Mouse (Mus musculus) ovary, postnatal 36 days (tissue): ENCODE measurements at regions not wholly inside any gene's neighbourhood (a gene's known extent, or its start where the extent isn't known, plus 50 kb on each side); places are given as distances from the start of the nearest gene placed in this dataset.

Experiments
- DNase-seq: peaks from one replicate; pipeline ENCODE4 v3.0.0; 2022; ENCODE audit warnings: low spot score, mixed read lengths

DNA sequence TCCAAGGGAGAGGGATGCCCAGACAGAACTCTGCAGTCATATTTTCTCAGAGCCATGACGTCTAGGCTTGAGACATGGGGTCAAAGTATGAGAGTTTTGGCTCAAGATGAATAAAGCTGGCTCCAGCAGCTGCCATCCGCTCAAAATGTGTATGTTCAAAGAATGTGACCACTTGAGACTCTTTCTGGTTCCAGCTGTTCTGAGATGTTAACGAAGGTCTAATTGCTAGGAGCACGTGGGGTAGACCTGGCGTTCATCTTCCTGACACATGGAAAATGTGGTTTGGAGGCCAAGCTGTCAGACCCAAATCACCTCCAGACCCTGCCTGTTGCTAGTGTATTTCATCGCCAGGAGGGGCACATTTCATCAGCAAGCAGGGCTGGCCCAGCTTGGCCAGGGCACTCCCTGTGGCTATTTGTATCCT is 58.9 kb upstream of the Ankrd1 start:
- DNase-seq: no peak

- DNase-seq: no peak
These were observed 60.4 kb upstream of the Ankrd1 start for GRCm38 (mm10) chr19:36180329-36180728.

- no peak for DNase-seq
These were observed 61.6 kb upstream of the Ankrd1 start for GRCm38 (mm10) chr19:36181535-36181934.

GRCm38 (mm10) chr19:36183127-36183526 is 63.2 kb upstream of the Ankrd1 start:
- DNase-seq: peak; percentile 17

DNA sequence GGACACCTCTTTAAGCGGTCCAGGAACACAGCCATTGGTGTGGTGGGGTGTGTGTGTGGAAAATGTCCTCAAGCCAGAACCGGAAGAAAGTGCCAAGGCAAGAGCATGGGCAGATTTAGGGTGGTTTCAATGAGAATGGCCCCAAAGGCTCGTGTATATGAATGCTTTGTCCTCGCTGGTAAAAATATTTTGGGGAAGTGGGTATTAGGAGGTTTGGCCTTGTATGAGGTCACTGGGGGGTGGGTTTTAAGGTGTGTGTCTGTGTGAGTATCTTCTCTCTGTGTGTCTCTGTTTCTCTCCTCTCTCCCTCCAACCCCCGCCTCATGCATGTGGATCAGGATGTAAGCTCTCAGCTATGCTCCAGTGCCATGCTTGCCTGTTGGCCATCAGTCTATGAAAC is 69.8 kb upstream of the Ankrd1 start:
- DNase-seq: no peak

GRCm38 (mm10) chr19:36191641-36192040 is 71.7 kb upstream of the Ankrd1 start:
- DNase-seq: no peak

- DNase-seq: no peak
These were observed 84.4 kb upstream of the Ankrd1 start for GRCm38 (mm10) chr19:36204269-36204668.

GRCm38 (mm10) chr19:36204965-36205718 is 85.2 kb upstream of the Ankrd1 start:
- DNase-seq: no peak

GRCm38 (mm10) chr19:36207735-36208288 is 87.9 kb upstream of the Ankrd1 start:
- DNase-seq: peak; percentile 4

DNA sequence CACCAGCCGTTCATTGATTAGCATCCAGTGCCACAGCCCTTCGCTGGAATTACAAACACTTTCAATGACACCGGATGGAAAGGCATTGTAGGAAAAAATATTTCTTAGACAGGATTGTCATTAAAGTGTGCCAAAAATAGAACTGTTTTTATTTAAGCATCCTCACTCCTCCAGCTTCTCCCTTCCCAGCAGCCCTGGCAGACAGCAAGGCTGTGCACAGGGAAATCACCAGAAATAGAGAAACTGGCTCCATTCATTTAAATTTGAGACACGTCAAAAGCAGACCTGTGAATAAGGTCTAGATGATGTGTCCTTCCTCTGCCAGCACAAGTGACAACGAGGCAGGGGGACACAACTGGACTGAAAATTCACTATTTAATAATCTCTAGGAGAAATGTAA is 88.5 kb upstream of the Ankrd1 start:
- DNase-seq: no peak

DNA sequence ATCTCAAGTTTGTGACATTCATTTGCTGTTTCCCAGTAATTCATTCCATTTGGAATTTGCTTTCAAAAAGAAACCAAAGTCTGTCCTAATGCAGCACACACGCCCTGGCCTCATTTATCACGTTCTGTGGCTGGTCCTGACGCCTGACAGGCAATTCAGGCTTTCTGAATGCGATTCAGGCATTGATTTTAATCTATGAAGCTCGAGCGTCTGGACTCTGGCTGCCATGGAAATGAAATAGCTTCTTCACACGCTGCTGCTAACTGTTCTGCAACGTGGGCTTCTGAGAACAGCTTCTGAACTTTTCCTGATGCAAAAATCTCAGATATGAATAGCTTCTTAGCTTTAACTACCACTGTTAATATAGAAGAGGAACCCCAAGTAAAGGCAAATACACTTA is 93.6 kb upstream of the Ankrd1 start:
- no peak for DNase-seq

- peak; percentile 36 for DNase-seq
These were observed 94.5 kb upstream of the Ankrd1 start for GRCm38 (mm10) chr19:36214188-36214968.

DNA sequence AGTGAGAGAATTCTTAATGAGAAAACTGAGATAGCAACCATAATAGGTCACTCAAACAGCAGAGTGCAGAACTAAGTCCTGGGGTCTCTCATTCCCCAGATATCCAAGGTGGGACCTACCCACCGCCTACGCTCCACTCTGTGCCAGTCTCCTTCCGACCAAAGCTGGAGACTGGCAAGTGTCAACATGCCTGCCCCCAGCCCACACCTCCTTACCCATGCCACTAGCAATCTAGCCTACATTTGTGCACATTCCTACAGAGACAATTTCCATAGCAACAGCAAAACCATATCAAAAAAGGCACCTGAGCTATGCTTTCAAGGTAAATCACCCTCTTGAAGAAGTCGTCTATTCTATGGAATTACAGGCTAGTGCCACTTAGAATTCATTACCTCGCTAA is 97.3 kb upstream of the Ankrd1 start:
- DNase-seq: no peak

GRCm38 (mm10) chr19:36217605-36218004 is 97.7 kb upstream of the Ankrd1 start:
- DNase-seq: no peak

GRCm38 (mm10) chr19:36218921-36219320 is 99.0 kb upstream of the Ankrd1 start:
- DNase-seq: no peak

DNA sequence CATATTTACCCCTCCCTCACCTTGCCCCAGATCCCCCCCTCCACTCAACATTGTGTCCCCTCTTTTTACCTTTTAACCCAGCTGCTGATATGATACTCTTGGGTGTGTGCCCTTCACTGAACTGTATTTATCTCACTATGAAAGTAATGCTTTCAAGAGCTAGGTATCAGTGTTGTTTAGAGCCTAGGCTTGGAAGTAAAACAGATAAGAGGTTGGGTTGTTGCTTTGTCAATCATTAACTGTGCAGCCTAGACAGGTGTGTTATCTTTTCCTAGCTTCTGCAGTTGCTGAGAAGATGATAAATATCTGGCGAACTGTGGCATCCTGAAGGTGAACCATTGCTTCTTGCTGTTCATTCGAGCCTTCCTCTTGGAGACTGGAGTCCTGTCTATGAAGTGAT is 101.2 kb upstream of the Ankrd1 start:
- DNase-seq: no peak

DNA sequence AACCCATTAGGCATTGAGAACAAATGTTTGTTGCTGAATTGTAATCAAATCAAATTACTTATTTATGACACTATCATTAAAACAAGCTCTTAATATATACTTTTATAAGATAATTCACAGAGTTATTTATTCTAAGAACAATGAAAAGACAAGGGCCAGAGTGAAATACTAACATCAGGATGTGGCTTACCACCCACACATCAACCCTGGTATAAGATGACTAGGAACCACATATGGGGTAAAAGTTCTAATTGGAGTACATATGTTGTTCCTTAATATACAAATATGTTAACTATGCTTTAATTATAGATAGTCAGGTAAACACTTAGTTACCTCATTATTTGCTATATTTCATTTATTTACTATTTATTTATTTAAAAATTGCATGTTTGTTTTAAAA is 101.7 kb upstream of the Ankrd1 start:
- no peak for DNase-seq

DNA sequence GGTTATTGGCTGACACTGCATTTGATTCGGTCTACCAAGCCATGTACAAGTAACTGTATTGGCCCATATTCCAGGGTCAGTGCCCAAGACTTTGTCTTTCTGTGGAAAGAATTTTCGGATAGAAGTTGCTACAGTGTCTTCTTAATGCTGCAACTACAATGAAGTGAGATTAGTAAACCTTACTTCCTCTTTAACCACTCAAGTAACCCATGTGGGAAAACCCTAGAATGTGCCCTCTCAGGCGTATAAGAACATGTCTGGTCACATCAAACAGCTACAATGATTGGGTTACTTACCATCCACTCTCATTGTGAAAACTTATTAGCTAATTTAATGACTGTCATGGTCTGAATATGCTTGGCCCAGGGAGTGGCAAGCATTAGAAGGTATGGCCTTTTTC is 102.3 kb upstream of the Ankrd1 start:
- DNase-seq: no peak

GRCm38 (mm10) chr19:36224518-36224917 is 104.6 kb upstream of the Ankrd1 start:
- DNase-seq: no peak

GRCm38 (mm10) chr19:36225612-36226011 is 105.7 kb upstream of the Ankrd1 start:
- no peak for DNase-seq

DNA sequence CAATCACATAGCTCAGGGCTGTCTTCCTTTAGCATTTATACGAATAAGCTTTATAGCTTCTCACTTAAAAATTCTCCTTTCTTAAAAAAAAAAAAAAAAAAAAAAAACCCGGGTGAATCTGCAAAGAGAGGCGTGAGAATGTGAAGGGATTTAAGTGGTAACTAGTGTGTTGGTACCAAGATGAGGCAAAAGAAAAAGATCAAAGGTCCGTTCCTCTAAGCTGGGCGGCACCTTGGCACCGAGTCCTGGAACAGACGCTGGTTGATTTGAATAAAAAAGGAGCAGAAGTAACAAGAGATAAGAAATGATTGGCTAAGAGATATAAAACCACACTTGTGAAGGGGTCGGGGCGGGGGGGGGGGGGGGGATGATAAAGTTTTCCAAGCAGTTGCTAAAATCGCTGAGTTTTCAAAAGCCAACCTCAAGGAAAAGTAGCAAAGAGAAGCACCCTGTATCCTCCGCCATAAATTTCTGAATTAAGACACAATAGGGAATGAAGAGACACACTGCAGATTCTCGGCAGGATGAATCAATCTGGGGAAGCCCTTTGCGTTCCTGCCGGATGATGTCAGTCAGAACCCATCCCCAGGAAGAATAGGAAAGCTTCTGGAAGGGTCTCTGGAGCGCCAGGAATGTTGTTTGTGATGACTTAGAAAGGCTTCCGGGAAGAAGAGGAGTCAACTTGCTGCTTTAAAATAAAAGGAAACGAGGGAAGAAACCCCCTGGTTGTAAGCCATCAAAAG is 107.7 kb upstream of the Ankrd1 start:
- no peak for DNase-seq

DNA sequence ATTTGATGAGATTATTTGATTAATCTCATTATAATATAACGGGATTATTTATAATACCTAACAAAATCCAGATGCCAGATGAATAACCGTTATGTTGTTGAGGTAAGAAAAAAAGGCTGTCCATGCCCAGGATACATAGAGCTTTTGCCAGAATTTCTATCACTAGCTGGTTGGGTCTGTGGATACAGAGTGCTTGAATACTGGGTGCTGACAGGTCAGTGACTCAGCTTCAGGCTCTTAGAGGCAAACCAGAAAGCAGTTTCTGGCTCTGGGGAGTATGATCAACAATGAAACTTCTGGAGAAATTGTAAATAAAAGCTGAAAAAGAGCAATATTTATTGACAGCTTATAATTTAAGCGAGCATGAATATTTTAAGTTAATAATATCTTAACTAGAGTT is 109.4 kb upstream of the Ankrd1 start:
- no peak for DNase-seq

GRCm38 (mm10) chr19:36229941-36230340 is 110.0 kb upstream of the Ankrd1 start:
- DNase-seq: no peak
